Comparison of ENCODE assay signal across 8 mouse cellular contexts in genomic region chr13:95891491-95891925, GRCm38 (mm10). TPM values are rescaled to one million over a fixed set of nuclear protein-coding genes. Genes with fewer than 3 reads are reported as not detected.
DNase-seq lines count a peak whose midpoint lies in the region; ATAC-seq and TF ChIP-seq lines count a peak whose summit lies in the region.

Gene Iqgap2 (minus strand): TSS chr13:95891922.

- DNase-seq in kidney, adult 9 months = no peak
- no peak for DNase-seq in Patski (ENCODE audit: low read depth, low spot score)
- no peak for DNase-seq in midbrain, embryonic 10.5 days (ENCODE audit: low spot score)
- no peak for DNase-seq in spleen, postnatal 10 days (ENCODE audit: low spot score in 2 of 2)
- no peak for DNase-seq in urinary bladder, postnatal 25 days (ENCODE audit: low spot score)

- H3K36me3 ChIP-seq in kidney, embryonic 15.5 days = no peaks in the 10 kb centered on the region
- H3K36me3 ChIP-seq in embryonic facial prominence, embryonic 12.5 days = no peaks in the 10 kb centered on the region
- H3K36me3 ChIP-seq in intestine, embryonic 15.5 days = no peaks in the 10 kb centered on the region
- no peaks in the 10 kb centered on the region; the same call in 1 of the 2 replicates for H3K36me3 ChIP-seq in midbrain, embryonic 10.5 days

- H3K4me1 ChIP-seq in kidney, embryonic 15.5 days = peaks cover 21% of the 10 kb centered on the region
- peaks cover 13% of the 10 kb centered on the region for H3K4me1 ChIP-seq in embryonic facial prominence, embryonic 12.5 days
- H3K4me1 ChIP-seq in intestine, embryonic 15.5 days (replicated peaks) = peaks cover 12% of the 10 kb centered on the region; the same call in 1 of the 2 replicates
- H3K4me1 ChIP-seq in midbrain, embryonic 10.5 days = peaks cover 43% of the 10 kb centered on the region

- H3K9ac ChIP-seq in kidney, embryonic 15.5 days = peak within 1 kb of the TSS; percentile 66
- H3K9ac ChIP-seq in embryonic facial prominence, embryonic 12.5 days = peak within 1 kb of the TSS; percentile 83
- H3K9ac ChIP-seq in intestine, embryonic 15.5 days = peak within 1 kb of the TSS; percentile 83

- peak within 1 kb of the TSS; percentile 99 for H3K4me2 ChIP-seq in kidney, embryonic 15.5 days
- H3K4me2 ChIP-seq in embryonic facial prominence, embryonic 12.5 days (replicated peaks) = peak within 1 kb of the TSS; percentile 97
- H3K4me2 ChIP-seq in intestine, embryonic 15.5 days (replicated peaks) = peak within 1 kb of the TSS; percentile 95

- CTCF ChIA-PET in Patski (lab: Charles Lee) = interaction anchor here (0.9 to 1.1 kb wide), 2 partner anchors 9 to 143 kb away, joined by 3 read pairs; no protein-coding TSS in a partner anchor

- WGBS in kidney, embryonic 15.5 days = 0% methylated on average over 35 of the region's 48 CpGs
- under 1% methylated on average over 48 of the region's 48 CpGs for WGBS in embryonic facial prominence, embryonic 12.5 days
- WGBS in intestine, embryonic 15.5 days = under 1% methylated on average over 48 of the region's 48 CpGs
- 0% methylated on average over 44 of the region's 48 CpGs for WGBS in midbrain, embryonic 10.5 days

- no peak for TF ChIP-seq CTCF in Patski (IDR thresholded peaks at IDR 0.05)

- peak within 1 kb of the TSS; percentile 54 for H3K27ac ChIP-seq in kidney, embryonic 15.5 days
- H3K27ac ChIP-seq in embryonic facial prominence, embryonic 12.5 days = peak within 1 kb of the TSS; percentile 85
- peak within 1 kb of the TSS; percentile 81 for H3K27ac ChIP-seq in intestine, embryonic 15.5 days
- H3K27ac ChIP-seq in midbrain, embryonic 10.5 days (replicated peaks) = peak within 1 kb of the TSS; percentile 97

- POLR2A ChIA-PET in Patski (lab: Charles Lee) = interaction anchor here (0.8 kb wide), 1 partner anchor 16 kb away, joined by 3 read pairs; no protein-coding TSS in a partner anchor

- in situ Hi-C loops in Patski (cut with MboI; ENCODE audit: low pct_unique_long_range_greater_than_20kb) = no loop called here

- peaks cover 3% of the 10 kb centered on the region; the same call in 1 of the 2 replicates for H3K27me3 ChIP-seq in kidney, embryonic 15.5 days
- H3K27me3 ChIP-seq in Patski = peaks cover 14% of the 10 kb centered on the region
- no peaks in the 10 kb centered on the region for H3K27me3 ChIP-seq in embryonic facial prominence, embryonic 12.5 days
- H3K27me3 ChIP-seq in intestine, embryonic 15.5 days (replicated peaks) = no peaks in the 10 kb centered on the region
- no peaks in the 10 kb centered on the region for H3K27me3 ChIP-seq in midbrain, embryonic 10.5 days (ENCODE audit: low read depth, poor library complexity, severe bottlenecking)

- H3K4me3 ChIP-seq in kidney, embryonic 15.5 days (replicated peaks) = peak within 1 kb of the TSS; percentile 70
- H3K4me3 ChIP-seq in embryonic facial prominence, embryonic 12.5 days = peak within 1 kb of the TSS; percentile 73
- peak within 1 kb of the TSS; percentile 80 for H3K4me3 ChIP-seq in intestine, embryonic 15.5 days (replicated peaks)
- H3K4me3 ChIP-seq in midbrain, embryonic 10.5 days = peak within 1 kb of the TSS; percentile 88

- ATAC-seq in kidney, embryonic 15.5 days (replicated peaks; ENCODE audit: low FRiP score) = peak; percentile 78
- ATAC-seq in Patski = peak; percentile 75
- ATAC-seq in embryonic facial prominence, embryonic 12.5 days (ENCODE audit: insufficient number of reproducible peaks, insufficient read depth, low FRiP score, low TSS enrichment) = peak; percentile 69
- peak; percentile 79 for ATAC-seq in intestine, embryonic 15.5 days

- H3K9me3 ChIP-seq in kidney, embryonic 15.5 days (replicated peaks) = no peaks in the 10 kb centered on the region
- H3K9me3 ChIP-seq in embryonic facial prominence, embryonic 12.5 days = no peaks in the 10 kb centered on the region
- H3K9me3 ChIP-seq in intestine, embryonic 15.5 days = no peaks in the 10 kb centered on the region
- no peaks in the 10 kb centered on the region for H3K9me3 ChIP-seq in midbrain, embryonic 10.5 days (replicated peaks)

RNA-seq across cellular contexts. Expression of gene Iqgap2, which starts in this region (rescaled TPM):
- 10.1 and 10.6 TPM in 2 replicates for polyA plus RNA-seq in kidney, embryonic 15.5 days (2015; fragmentation: Nextera tagmentation; extraction: Ambion mirVana)
- 0.08 TPM for polyA plus RNA-seq in Patski (2021)
- polyA plus RNA-seq in embryonic facial prominence, embryonic 12.5 days (2016; fragmentation: Nextera tagmentation; extraction: Ambion mirVana) = 13.9 and 16.6 TPM in 2 replicates
- 27.3 and 28.6 TPM in 2 replicates for polyA plus RNA-seq in intestine, embryonic 15.5 days (2015; fragmentation: Nextera tagmentation; extraction: Ambion mirVana)
- polyA plus RNA-seq in midbrain, embryonic 10.5 days (2016; fragmentation: Nextera tagmentation; extraction: Ambion mirVana) = 13.9 and 15.9 TPM in 2 replicates

Comparison
In these comparisons a context has a peak if more than half of its experiments do, and no peak if none do; other contexts are left out.
1. RNA of gene Iqgap2 (polyA plus RNA-seq): 27.3 to 28.6 TPM in intestine, embryonic 15.5 days, 13.9 to 16.6 TPM in embryonic facial prominence, embryonic 12.5 days, 13.9 to 15.9 TPM in midbrain, embryonic 10.5 days and 10.1 to 10.6 TPM in kidney, embryonic 15.5 days; 0.08 TPM in Patski (single experiment); every median in the first group is over 10 times any median in the second.
2. Peak in ATAC-seq in Patski; RNA of the gene not detected or under 1 TPM.
3. Peak in every context shown above with its lines, with median percentiles within 50 percentile points of each other: ATAC-seq, H3K27ac ChIP-seq, H3K4me2 ChIP-seq, H3K4me3 ChIP-seq and H3K9ac ChIP-seq.